Mouse (Mus musculus) thymus, postnatal 10 days (tissue): ENCODE measurements around the gene Srp72.
"Not testable (repeated sequence)": the region's sequence is repeated elsewhere in the genome, so short reads cannot be mapped to it uniquely, and the experiment has no call there.

Source experiments
- DNase-seq, 2 experiments: peaks; one replicate each; pipeline ENCODE4 v3.0.0; 2021; ENCODE audit warnings: low spot score in 2 of 2

Srp72 gene

DNA sequence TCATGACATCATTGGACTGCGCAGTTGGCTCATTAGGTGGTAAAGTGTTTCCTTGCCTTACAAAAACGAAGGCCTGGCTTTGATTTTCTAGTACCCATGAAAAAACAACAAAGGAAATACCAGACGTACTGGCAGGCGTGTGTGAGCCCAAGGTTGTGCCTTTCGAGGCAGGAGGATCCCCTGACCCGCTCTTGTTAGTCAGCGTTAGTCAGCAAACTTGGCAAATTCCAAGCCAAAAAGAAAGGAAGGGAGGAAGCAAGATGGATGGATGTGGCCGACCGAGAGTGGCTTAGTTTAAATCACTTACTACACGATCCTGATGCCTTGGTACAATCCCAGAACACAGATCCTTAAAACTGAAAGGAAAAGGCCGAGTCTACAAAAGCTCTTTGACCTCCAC, 11.9 kb upstream of the Srp72 start:
- no peak for DNase-seq

DNA sequence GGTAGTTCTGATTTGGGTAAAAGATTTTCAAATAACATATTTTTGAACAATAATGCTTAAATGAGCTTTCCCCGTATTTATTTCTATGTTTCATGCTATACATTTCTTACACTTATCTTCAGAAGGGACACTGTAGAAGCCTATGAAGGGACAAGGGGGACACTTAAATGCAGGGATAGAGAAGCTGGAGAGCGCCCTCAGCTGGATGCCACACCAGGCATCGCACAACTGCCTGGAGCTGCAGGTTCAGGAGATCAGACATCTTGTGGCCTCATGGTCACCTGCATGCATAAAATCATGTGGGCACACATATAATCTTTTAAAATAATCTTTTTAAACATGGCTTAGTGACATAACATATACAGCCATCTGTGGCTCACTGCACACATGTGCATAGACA, 9.8 kb upstream of the Srp72 start:
- DNase-seq: no peak

DNA sequence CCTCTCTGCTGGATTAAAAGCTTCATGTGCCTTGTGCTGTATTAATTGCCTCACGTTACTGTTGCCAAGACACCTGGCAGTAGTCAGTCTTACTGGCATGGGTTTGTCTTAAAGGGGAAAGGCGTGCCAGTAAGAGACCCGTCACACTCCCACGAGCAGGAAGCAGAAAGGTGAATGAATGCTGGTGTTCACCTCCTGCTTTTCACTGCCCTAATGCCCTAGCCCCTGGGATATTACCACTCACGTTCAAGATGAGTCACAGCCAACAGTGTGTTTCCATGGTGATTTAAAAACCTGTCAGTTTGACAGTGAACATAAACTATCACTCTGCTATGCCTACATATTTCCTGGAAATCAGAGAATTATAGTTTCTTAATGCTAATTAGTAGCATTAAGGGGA, 5.2 kb upstream of the Srp72 start:
- DNase-seq: no peak

DNA sequence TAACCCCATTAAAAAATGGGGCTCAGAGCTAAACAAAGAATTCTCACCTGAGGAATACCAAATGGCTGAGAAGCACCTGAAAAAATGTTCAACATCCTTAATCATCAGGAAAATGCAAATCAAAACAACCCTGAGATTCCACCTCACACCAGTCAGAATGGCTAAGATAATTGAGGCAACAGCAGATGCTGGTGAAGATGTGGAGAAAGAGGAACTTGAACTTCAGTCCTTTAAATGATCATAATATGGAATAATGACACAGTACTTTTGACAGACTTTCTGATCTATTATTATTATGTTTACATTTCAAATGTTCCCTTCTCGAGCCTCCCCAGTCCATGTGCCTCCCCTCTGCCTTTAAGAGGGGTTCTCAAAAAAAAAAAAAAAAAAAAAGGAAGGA, 3.4 kb upstream of the Srp72 start:
- not testable (repeated sequence) for DNase-seq

DNA sequence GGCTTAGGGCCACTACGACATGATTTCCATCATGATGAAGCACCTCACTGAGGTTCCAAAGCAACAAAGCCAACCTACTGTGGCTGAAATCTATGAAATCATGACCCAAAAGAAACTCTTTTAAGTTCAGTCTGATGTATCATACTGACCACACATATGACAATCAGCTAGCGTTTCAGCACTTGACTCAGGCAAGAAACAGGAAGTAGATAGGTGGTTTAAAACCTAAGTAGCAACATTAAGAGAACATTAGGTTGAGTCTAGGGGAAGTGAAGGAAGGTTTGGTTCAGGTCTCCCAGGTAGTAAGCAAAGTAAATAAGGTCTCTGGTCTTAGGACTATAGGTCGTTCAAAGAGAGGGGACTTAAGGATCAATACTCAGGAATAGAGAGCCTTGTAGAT, 995 bp upstream of the Srp72 start:
- DNase-seq: no peak

DNA sequence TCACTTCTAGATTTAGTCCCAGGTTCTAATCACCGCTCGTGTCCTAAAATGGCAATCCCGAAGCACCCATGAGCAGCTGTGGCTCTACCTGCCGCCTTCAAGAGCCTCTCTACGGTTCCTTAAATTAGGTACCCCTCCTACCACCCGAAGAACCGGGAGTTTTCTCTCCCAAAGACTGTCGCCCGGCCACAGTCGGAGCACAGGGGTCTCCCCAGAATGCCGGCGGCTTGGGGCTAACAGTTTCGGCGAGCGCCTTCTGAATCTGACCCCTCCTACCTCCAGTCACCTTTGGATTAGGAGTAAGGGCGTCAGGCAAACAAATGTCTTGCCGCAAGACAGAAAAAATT, 303 bp upstream of the Srp72 start:
- no peak for DNase-seq

DNA sequence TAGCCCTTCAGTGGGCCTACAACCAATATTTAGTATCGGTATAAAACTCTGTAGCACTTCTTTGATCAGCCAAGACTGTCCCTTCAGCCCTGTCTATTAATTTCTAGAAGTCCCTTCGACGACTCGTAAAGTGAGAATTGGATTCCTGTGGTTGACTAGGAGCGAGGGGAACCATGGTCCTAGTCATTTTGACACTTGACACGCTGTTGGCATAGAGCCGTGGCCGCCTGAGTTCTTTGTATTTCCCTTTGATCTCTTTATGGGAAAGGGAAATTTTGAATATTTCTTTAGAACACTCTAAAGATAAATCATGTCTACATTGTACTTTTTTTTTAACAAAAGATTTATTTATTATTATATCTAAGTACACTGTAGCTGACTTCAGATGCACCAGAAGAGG, 1.3 kb downstream of the Srp72 start:
- DNase-seq: no peak

DNA sequence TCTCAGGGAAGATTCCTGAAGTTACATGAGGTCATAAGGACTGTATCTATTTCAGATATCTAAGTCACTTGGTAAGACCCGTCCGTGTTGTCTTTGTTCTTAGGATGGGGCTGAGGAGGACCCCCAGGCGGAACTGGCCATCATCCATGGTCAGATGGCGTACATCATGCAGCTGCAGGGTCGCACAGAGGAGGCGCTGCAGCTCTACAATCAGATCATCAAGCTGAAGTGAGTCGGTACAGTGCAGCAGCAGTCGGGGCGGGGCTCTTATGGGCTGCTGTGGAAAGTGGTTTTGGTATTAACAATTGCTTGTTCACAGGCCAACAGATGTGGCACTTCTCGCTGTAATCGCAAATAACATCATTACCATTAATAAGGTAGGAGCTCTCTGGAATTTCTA, 9.5 kb downstream of the Srp72 start:
- DNase-seq: no peak

DNA sequence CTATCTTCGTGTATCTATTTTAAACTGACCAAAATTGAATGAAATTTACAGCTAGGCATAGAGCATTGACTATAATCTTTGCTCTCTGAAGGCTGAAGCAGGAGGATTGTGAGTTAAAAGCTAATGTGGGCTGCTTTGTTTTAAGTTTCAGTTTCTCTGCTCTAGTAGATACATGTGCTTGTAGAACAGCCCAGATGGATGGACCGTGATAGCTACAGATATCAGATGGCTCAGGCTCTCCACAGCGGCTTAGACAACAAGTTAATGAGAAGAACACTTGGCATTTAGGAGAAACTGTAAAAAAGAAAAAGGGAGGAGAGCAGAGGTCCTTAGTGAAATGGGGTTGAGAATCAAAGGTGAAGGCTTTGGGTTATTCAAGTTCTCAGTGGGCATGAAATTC, 16.3 kb downstream of the Srp72 start:
- no peak for DNase-seq

DNA sequence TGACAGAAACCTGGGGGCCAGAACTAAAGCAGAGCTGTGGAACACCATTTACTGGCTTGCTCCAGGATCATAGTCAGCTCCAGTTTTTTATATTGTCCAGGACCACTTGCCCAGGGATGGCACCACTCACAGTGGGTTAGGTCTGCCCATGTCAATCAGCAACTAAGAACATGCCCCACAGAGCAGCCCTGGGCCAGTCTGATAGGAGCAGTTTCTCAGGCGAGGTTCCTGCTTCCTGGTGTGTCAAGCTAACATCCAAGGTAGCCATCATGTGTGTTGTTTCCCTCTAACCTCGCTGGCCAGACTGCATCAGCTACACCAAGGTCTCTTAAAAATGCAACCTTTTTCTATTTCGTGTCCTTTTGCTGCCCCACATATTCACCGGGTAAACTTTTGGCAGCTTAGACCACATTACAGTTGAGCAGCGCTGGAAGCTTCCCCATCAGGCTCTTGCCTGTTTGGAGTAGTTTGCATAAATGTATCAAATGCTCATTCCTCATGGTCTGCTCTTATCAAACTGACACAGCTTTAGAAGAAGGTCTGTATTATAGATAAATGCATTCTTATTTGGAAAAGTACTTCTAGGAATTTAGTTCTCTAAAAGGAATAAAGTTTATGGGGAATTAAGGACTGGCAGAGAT, 18.8 kb downstream of the Srp72 start:
- no peak for DNase-seq

DNA sequence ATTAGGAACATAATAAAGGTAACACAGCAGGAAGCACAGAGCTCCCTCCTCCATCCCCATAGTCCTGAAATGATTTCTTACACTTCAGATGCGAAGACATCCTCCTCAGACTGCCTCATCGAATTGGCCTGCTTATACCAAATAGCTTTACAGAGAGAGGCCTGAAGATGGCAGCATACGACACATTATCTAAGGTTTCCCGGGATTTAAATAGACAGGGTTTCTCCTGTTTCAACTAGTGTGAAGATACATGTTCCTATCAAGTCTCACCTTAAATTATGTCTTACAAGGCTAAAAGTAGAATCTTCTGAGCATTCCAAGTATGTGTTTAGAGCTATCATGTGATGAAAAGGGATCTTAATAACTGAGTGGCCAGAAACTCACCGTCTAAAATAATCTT, 23.9 kb downstream of the Srp72 start:
- no peak for DNase-seq

DNA sequence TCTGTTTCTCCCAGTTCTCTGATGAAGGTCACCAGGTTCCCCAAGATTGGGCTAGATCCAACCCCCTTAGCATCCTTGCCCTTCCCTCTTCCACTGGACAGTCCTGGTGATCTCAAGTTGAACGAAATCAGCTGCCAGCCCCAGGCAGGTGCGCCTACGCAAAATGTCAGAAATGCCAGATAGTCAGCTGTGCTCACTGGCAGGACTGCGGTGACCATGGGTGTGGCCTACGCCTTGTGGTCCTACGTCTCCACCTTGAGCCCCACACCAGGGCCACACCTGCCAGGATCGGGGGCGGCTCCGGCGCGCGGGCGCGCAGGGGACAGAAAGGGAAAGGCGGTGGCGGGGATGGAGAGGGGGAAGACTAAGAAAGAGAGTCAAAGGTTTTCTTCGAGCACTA, 26.7 kb downstream of the Srp72 start:
- DNase-seq: no peak

DNA sequence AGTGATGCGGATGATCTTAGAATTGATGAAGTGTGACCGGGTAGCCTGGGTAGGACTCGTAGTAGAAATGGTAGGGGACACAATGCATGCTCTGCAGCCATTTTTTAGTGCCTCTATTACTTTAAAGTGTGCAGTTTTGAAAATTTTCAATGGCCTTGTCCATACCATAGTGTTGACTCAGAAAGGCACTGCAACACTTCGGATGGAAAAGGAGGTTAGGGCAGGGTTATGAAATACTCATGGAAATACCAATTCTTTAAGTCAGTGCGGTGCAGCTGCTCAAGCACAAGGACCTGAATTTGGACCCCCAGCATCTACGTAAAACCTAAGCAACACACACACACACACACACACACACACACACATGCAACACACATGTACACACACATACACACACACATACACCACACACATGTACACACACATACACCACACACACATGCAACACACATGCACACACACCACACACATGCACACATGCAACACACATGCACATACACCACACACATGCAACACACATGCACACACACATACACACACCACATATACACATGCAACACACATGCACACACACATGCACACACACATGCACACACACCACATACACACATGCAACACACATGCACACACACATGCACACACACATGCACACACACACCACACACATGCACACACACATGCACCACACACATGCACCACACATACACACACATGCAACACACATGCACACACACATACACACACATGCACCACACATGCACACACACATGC, 29.8 kb downstream of the Srp72 start, which contains the start of gene Arl9:
Gene Arl9 (plus strand): TSS at position 5 of the 771 bp plus-strand sequence.
- DNase-seq: no peak

DNA sequence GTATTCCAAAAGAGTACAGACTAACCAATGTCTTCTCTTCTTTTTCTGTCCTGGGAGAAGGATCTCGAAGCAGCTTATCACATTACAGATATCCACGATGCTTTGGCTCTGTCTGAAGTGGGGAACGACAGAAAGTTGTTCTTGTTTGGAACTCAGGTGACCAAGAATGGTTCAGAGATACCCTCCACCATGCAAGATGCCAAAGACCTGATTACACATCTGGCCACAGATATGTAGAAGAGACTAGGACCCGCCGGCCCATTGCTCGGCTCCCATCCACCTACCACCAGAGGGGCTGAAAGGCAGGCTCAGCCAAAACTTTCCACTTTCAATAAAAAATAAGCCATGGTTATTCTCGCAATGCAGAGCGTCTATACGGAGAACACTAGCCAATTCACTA, 35.9 kb downstream of the Srp72 start:
- DNase-seq: no peak

DNA sequence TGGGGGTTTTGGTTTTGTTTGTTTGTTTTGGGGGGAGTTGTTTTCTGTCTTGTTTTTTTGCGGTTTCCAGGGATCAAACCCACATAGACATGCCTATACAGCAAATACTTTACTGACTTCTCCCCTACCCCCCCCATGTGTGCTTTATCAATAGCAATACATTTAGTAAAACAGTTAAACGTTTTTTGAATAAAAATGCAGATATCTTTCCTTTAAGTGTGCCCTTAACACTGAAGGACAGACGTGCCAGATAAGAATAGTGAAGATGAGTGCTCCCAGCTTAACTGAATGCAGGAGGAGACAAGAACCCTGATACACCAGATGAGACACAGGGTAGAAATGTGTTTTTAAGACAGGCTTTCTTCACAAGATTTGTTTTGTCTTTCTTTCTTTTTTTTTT, 36.6 kb downstream of the Srp72 start:
- DNase-seq: no peak

DNA sequence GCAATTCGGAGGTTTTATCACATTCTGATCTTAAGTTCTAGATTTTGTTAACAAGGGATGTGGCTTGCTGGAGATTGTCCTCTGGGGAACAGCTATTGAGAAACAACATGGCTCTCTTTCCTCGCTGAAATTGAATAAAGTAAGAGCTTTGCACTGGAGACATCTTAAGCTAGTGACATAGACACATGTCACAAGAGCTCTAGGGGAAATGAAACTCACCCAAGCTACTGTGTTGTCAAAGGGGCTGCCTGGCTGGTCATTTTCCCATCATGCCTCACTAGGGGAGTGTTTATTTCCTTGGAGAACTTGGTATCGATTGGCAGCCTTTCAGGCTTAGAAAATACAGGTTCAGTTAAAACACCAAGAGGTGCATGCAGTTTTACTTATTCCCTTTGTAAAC, 38.7 kb downstream of the Srp72 start:
- no peak for DNase-seq

DNA sequence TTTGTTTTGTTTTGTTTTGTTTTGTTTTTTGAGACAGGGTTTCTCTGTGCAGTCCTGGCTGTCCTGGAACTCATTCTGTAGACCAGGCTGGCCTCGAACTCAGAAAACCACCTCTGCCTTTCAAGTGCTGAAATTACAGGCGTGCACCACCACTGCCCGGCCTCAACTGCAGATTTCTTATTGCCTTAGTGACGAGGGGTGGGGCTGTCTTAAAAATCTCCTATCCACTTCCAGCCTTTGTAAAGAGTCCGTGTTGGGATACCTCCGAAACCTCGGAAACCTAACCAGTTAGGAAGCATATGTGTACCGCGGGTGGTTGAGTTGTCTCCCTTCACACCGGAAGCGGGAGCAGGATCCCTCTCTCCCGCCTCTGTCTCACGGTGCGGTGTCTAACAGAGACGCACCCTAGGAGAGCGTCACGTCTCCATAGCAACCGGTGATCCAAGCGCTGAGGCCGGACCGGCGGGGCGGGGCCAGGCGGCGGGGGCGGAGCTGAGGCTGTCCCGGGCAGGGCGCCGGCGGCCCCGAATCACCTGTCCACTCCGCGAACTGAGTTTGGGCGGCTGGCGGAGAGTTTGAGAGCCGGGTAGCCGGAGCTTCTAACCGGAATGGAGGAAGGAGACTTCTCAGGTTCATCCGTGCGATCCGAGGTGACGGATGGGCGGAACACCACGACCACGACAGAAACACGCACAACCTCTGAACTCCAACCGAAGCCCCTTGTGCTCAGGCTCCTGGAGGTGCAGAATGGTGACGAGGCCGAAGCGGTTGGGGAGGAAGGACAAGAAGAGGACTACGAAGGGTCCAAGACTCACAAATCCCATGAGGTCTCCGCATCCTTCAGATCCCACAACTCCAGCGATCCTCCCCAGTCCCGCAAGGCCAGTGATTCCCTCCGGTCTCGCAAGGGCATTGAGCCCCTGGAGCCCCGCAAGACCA, 41.3 kb downstream of the Srp72 start, which contains the start of gene Thegl:
Gene Thegl (plus strand): TSS at position 480 of the 939 bp plus-strand sequence.
- DNase-seq: peak; percentile 18 to 44

DNA sequence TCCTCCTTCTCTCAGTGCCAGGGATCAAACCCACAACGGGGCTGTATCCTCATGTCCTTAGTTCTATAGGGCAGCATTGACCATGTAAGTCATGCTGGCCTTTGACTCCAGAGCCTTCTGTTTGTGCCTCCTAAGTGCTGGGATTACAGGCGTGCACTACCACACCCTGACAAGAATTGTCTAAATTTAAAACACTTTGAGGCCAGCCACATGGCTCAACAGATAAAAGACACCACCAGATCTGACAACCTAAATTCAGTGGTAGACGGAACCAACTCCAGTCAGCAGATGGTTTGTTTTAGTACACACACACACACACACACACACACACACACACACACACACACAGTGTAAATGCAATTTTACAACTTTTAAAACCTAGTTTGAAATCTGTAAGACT, 53.6 kb downstream of the Srp72 start:
- no peak for DNase-seq

DNA sequence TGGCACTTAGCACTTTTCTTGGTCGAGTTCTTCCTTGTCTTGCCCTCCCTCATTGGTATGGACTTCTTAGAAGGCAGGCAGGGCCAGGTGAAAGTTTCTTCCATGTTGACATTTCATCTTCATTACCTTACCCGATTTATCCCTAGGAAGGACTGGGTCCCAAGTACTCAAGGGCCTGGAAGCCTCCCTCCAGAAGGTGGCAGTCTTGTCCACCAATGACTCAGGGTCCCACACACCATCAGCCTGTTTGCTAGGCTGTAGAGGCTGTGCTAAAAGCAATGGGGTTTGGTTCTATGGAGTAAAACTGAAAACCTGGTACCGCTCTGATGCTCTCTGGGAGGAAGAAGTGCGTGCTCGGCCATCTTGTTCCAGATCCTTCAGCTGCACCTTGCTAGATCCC, 55.3 kb downstream of the Srp72 start:
- DNase-seq: peak in 1 of 2 experiments; percentile 23

DNA sequence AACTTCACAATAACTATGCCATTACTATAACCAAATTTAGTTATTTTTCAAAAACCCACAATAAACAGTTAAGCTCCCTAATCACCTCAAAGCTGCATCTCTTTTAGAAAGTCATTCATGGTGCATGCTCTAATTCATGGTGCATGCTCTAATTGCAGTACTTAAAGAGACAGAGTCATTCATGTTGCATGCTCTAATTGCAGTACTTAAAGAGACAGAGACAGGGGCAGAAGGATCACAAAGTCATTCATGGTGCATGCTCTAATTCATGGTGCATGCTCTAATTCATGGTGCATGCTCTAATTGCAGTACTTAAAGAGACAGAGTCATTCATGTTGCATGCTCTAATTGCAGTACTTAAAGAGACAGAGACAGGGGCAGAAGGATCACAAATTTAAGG, 60.6 kb downstream of the Srp72 start:
- not testable (repeated sequence) for DNase-seq

DNA sequence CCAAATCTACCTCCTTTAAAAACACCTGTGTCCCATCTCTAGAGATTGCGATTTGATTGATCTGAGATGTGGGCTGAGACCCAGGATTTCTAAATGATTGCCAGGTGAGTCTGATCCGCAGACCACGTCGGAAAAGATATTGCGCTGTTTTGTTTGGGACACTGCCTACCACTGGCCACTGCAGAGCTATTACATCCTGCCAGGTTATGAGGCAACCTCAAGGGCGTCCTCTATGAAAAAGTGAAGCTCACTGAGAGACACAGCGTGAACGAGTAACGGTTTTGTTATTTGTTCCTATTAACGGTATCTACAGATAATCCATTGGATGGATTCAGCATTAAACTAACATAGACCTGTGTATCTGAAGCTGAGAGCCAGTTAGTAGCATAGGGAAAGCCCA, 64.0 kb downstream of the Srp72 start:
- no peak for DNase-seq

DNA sequence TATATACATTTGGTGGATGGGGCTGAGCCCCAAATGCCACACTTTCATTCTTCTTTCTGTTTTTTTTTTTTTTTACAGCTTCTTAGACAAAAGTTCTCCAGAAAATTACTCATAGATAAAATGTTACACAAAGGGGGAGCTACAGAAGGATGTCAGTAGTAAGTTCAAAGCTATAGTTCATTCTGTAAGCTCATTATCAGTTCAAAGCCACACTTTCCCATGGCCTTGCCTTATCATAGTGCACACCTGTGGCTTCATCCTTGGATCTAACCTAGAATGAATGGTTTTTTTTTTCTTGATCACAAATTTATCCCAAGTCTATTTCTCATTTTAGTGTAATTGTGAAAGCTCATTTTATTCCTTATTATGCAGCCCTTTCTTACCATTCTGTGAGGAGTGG, 64.9 kb downstream of the Srp72 start:
- no peak for DNase-seq

DNA sequence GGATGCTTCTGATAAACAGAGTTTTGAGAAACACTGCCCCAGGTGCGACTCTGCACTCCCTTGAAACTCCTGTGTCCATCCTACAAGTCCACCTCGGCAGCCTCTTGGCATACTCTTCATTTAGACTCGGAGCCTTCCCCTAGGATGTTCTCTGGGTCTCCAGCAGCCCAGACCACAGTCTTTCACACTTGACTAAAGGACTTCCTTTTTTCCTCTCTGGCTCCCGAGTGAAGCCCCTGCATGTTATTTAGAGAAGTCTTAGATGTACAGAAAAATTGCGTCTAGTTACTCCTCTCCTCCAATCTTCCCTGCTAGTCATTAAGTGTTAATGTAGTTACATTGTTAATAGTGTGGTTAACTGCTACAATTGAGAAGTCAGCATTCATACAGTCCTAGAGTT, 69.9 kb downstream of the Srp72 start:
- DNase-seq: no peak
